ENCODE assay signal across 24 mouse cellular contexts in genomic region chr4:102272313-102272712, GRCm38 (mm10).
DNase-seq lines count a peak whose midpoint lies in the region; ATAC-seq and TF ChIP-seq lines count a peak whose summit lies in the region.
"Had no signal": no experiment of that assay in that cellular context is flagged by ENCODE, and none has a peak within 500 bp of the region (broad histone marks: within the 10 kb centered on the region; RNA-seq: fewer than 3 reads in every experiment).

No protein-coding gene starts in this region.

- TF ChIP-seq RAD21 in CH12.LX (IDR thresholded peaks at IDR 0.05; ENCODE audit: low read depth, low read length): no peak

- in situ Hi-C loops in CH12.LX (cut with MboI; ENCODE audit: low pct_ligation_motif_present, low pct_unique_long_range_greater_than_20kb, low sequenced_read_pairs): no loop called here

- no peak for ATAC-seq in neural tube, embryonic 15.5 days (ENCODE audit: low FRiP score)
- ATAC-seq in common myeloid progenitor, adult 5-6 weeks (replicated peaks; ENCODE audit: low read depth, poor library complexity, severe bottlenecking): peak; percentile 22
- peak; percentile 37; the same call in 1 of the 2 replicates for ATAC-seq in megakaryocyte progenitor cell, adult 5-6 weeks (replicated peaks; ENCODE audit: poor library complexity)
- ATAC-seq in lung, postnatal 0 days: no peak
- ATAC-seq in liver, embryonic 11.5 days (replicated peaks; ENCODE audit: low FRiP score): no peak
- ATAC-seq: CD4-positive, CD25-positive, alpha-beta regulatory T cell, adult 4 months; forebrain, embryonic 13.5 days; forebrain, embryonic 15.5 days; forebrain, postnatal 0 days had no signal

- 85% methylated on average over 3 of the region's 3 CpGs for WGBS in neural tube, embryonic 15.5 days
- WGBS in lung, postnatal 0 days: 55% methylated on average over 3 of the region's 3 CpGs
- WGBS in liver, embryonic 11.5 days: 70% methylated on average over 3 of the region's 3 CpGs

- TF ChIP-seq CTCF in CH12.LX (conservative IDR thresholded peaks at IDR 0.05 in 1 of 2, IDR thresholded peaks at IDR 0.05 in 1 of 2; ENCODE audit: low read depth in 2 of 2, low read length in 2 of 2): no peak
- TF ChIP-seq CTCF in lung, postnatal 0 days (IDR thresholded peaks at IDR 0.05): no peak

- no peak for TF ChIP-seq POLR2A in CH12.LX (IDR thresholded peaks at IDR 0.05; ENCODE audit: low read depth, low read length)

- DNase-seq in neural tube, embryonic 10.5 days (ENCODE audit: extremely low spot score, low spot score): no peak
- DNase-seq in CH12.LX (ENCODE audit: extremely low read depth): peak; percentile 19
- no peak for DNase-seq in kidney, adult 18-20 months
- no peak for DNase-seq in lung, postnatal 0 days (ENCODE audit: low spot score)
- DNase-seq in liver, embryonic 11.5 days (ENCODE audit: low spot score): no peak
- DNase-seq: adrenal gland, adult 8-10 months; adrenal gland, postnatal 14 days; adrenal gland, postnatal 36 days; B cell, adult 2 months; cerebellum, adult 11 months; cerebellum, adult 18-20 months; cerebellum, adult 8-10 months; cerebellum, adult 9-11 months; cerebellum, postnatal 14 days; cerebellum, postnatal 36 days; forebrain, postnatal 0 days had no signal

- H3K79me2 ChIP-seq in CH12.LX (replicated peaks; ENCODE audit: control insufficient read depth, extremely low read depth, insufficient read depth, poor library complexity, severe bottlenecking): no peaks in the 10 kb centered on the region

- no peak overlapping the region for H3K4me2 ChIP-seq in neural tube, embryonic 15.5 days
- H3K4me2 ChIP-seq in CH12.LX (ENCODE audit: insufficient read depth, low read depth, poor library complexity, severe bottlenecking): no peak overlapping the region
- no peak overlapping the region for H3K4me2 ChIP-seq in lung, postnatal 0 days (replicated peaks; ENCODE audit: low read depth, low read length)
- no peak overlapping the region for H3K4me2 ChIP-seq in liver, embryonic 11.5 days
- H3K4me2 ChIP-seq: embryonic facial prominence, embryonic 12.5 days; forebrain, embryonic 13.5 days; forebrain, embryonic 15.5 days had no signal

- dilution Hi-C loops in CH12.LX (cut with MboI; ENCODE audit: extremely low pct_ligation_motif_present, extremely low pct_unique_long_range_greater_than_20kb, low sequenced_read_pairs): no loop called here

- no peaks in the 10 kb centered on the region for H3K27me3 ChIP-seq in neural tube, embryonic 15.5 days (replicated peaks)
- H3K27me3 ChIP-seq in CH12.LX (replicated peaks): no peaks in the 10 kb centered on the region
- no peaks in the 10 kb centered on the region for H3K27me3 ChIP-seq in lung, postnatal 0 days (replicated peaks; ENCODE audit: insufficient read depth, low read length)
- H3K27me3 ChIP-seq in liver, embryonic 11.5 days (replicated peaks; ENCODE audit: control insufficient read depth, insufficient read depth, low read length): no peaks in the 10 kb centered on the region
- H3K27me3 ChIP-seq: embryonic facial prominence, embryonic 12.5 days; forebrain, embryonic 13.5 days; forebrain, embryonic 15.5 days had no signal

- peaks cover 6% of the 10 kb centered on the region for H3K4me1 ChIP-seq in neural tube, embryonic 15.5 days
- peaks cover 0 to 9% of the 10 kb centered on the region in 2 experiments; a peak in 2 of 4 replicates for H3K4me1 ChIP-seq in CH12.LX (ENCODE audit: control insufficient read depth in 1 of 2, insufficient read depth in 2 of 2)
- no peaks in the 10 kb centered on the region for H3K4me1 ChIP-seq in lung, postnatal 0 days (ENCODE audit: insufficient read depth, low read depth, low read length)
- H3K4me1 ChIP-seq in liver, embryonic 11.5 days (replicated peaks; ENCODE audit: control insufficient read depth, insufficient read depth, low read length): no peaks in the 10 kb centered on the region
- H3K4me1 ChIP-seq: embryonic facial prominence, embryonic 10.5 days; embryonic facial prominence, embryonic 12.5 days; forebrain, embryonic 13.5 days had no signal

- no peak overlapping the region for H3K4me3 ChIP-seq in neural tube, embryonic 15.5 days (replicated peaks)
- H3K4me3 ChIP-seq in CH12.LX (replicated peaks in 1 of 3; ENCODE audit: low read depth in 2 of 3, low read length in 2 of 3, poor library complexity in 1 of 3): no peak overlapping the region
- H3K4me3 ChIP-seq in lung, postnatal 0 days (ENCODE audit: low read depth, low read length): no peak overlapping the region
- no peak overlapping the region for H3K4me3 ChIP-seq in liver, embryonic 11.5 days (ENCODE audit: low read depth, low read length)
- H3K4me3 ChIP-seq: embryonic facial prominence, embryonic 10.5 days; embryonic facial prominence, embryonic 12.5 days; forebrain, embryonic 13.5 days; forebrain, embryonic 15.5 days had no signal

- H3K36me3 ChIP-seq in neural tube, embryonic 15.5 days: no peaks in the 10 kb centered on the region
- H3K36me3 ChIP-seq in CH12.LX (replicated peaks in 1 of 2; ENCODE audit: control insufficient read depth in 1 of 2, insufficient read depth in 1 of 2, low read length in 1 of 2): no peaks in the 10 kb centered on the region
- no peaks in the 10 kb centered on the region for H3K36me3 ChIP-seq in lung, postnatal 0 days (ENCODE audit: insufficient read depth, low read length)
- no peaks in the 10 kb centered on the region for H3K36me3 ChIP-seq in liver, embryonic 11.5 days (ENCODE audit: control insufficient read depth, insufficient read depth, low read length)
- H3K36me3 ChIP-seq: embryonic facial prominence, embryonic 10.5 days; embryonic facial prominence, embryonic 12.5 days; forebrain, embryonic 15.5 days had no signal

- no peak overlapping the region for H3K9ac ChIP-seq in neural tube, embryonic 15.5 days (replicated peaks)
- H3K9ac ChIP-seq in CH12.LX (ENCODE audit: insufficient read depth, low read depth): no peak overlapping the region
- no peak overlapping the region for H3K9ac ChIP-seq in lung, postnatal 0 days (replicated peaks; ENCODE audit: low read depth)
- H3K9ac ChIP-seq in liver, embryonic 11.5 days (ENCODE audit: low read depth, low read length): no peak overlapping the region
- H3K9ac ChIP-seq: embryonic facial prominence, embryonic 12.5 days; forebrain, embryonic 13.5 days; forebrain, embryonic 15.5 days; forebrain, postnatal 0 days had no signal

- TF ChIP-seq EP300 in CH12.LX (IDR thresholded peaks at IDR 0.05; ENCODE audit: low read length): no peak
- TF ChIP-seq EP300 in lung, postnatal 0 days (IDR thresholded peaks at IDR 0.05): no peak

- 0 out of 2 replicates have a peak overlapping the region, but pooled peaks have one; percentile 9 for H3K27ac ChIP-seq in neural tube, embryonic 15.5 days (replicated peaks)
- no peak overlapping the region for H3K27ac ChIP-seq in CH12.LX (ENCODE audit: insufficient read depth, low read depth)
- no peak overlapping the region for H3K27ac ChIP-seq in lung, postnatal 0 days (ENCODE audit: low read length)
- H3K27ac ChIP-seq in liver, embryonic 11.5 days (ENCODE audit: low read depth, low read length): no peak overlapping the region
- H3K27ac ChIP-seq: embryonic facial prominence, embryonic 10.5 days; embryonic facial prominence, embryonic 12.5 days; forebrain, embryonic 13.5 days; forebrain, embryonic 15.5 days had no signal

- H3K9me3 ChIP-seq in neural tube, embryonic 15.5 days (replicated peaks): no peaks in the 10 kb centered on the region
- no peaks in the 10 kb centered on the region for H3K9me3 ChIP-seq in CH12.LX (replicated peaks; ENCODE audit: low read length)
- H3K9me3 ChIP-seq in lung, postnatal 0 days (ENCODE audit: low read length): no peaks in the 10 kb centered on the region
- no peaks in the 10 kb centered on the region for H3K9me3 ChIP-seq in liver, embryonic 11.5 days (ENCODE audit: control insufficient read depth, low read length)
- H3K9me3 ChIP-seq: embryonic facial prominence, embryonic 10.5 days; embryonic facial prominence, embryonic 12.5 days; forebrain, embryonic 13.5 days; forebrain, embryonic 15.5 days had no signal

TF ChIP-seq in CH12.LX, 34 proteins besides CTCF, POLR2A, EP300 and RAD21:
- TF ChIP-seq ETS1 (conservative IDR thresholded peaks at IDR 0.05; ENCODE audit: low read depth, low read length): no peak
- TF ChIP-seq IRF4 (IDR thresholded peaks at IDR 0.05; ENCODE audit: low read depth, low read length): 0 out of 2 replicates have a peak, but pooled peaks have one; percentile 54
- no peak for TF ChIP-seq USF1 (IDR thresholded peaks at IDR 0.05; ENCODE audit: low read depth, low read length)

Comparison
In these comparisons a context has a peak if more than half of its experiments do, and no peak if none do; other contexts are left out.
1. ATAC-seq: peak in common myeloid progenitor, adult 5-6 weeks (single experiment) and megakaryocyte progenitor cell, adult 5-6 weeks (single experiment); none in neural tube, embryonic 15.5 days (single experiment), lung, postnatal 0 days (single experiment) and liver, embryonic 11.5 days (single experiment).